Mouse (Mus musculus): Measurements from ENCODE around the gene Dnali1. TPM values are rescaled to one million over a fixed set of nuclear protein-coding genes. Genes with fewer than 3 reads are reported as not detected.

Gene Dnali1
- total RNA-seq (2021), result under 1 TPM in 1 of 2 experiments, not detected in 1; 0.30 TPM

DNA sequence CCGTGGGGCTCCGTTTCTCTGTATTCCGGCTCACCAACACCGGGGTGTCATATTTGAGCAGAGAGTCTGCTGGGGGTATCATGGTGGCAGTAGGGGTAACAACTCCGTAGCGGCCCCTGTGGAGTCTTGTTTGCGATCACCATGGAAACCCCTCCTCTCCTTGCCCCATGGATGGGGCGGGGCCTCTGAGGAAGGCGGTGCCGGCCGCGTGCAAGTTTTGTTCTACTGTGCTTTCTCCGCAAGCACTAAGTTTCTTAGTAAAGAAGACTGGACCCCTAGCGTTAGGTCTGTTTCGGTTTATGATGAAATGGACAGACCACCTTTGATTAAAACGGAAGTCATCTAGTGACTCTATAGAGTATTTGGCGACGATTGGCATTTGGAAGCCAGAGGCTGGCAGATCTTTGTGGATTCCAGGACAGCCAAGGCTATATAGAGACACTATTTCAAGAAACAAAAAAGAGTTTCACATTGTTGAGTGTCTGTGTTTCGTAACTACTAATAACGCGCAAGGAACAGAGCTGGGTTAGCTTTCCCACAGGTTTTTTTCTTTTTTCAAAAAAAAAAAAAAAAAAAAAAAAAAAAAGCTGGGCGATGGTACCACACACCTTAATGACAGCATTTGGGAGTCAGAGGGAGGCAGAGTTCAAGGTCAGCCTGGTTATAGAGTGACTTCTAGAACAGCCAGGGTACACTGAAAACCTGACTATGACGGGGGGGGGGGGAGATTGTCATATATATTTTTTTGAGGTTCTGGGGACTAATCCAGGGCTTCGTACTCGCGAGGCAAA lies at the start of gene Dnali1:
Dnali1 (minus strand) TSS at position 187 of the 791 bp plus-strand sequence.
- intact Hi-C loops (cut with DNase I), result loop anchor here (2.0 to 10.0 kb wide), 2 partner anchors 19 to 261 kb away; partner anchors contain the start of genes Meaf6 and Mtf1
- DNase-seq (ENCODE audit: low spot score in 2 of 2), result peak in 1 of 2 experiments; percentile 27

DNA sequence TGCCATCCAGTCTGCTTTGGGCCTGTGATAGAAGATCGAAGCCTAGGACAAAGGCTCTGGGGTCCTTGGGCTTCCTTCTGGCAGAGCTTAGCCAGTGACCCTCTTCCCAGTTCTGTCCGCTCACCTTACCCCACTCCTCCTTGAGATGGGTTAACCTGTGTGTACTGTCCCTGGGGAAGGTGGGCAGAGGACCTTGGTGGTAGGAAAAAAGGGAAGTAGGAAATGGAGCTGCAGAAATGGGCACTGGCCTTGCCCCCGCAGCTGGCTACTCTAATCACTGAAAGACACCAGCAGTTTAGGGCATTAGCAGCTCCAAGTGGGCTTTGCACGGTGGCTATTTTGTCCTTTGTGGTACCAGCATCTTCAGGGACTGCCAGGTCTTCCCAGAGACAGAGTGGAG lies 49.6 kb upstream of the Dnali1 start:
- DNase-seq (ENCODE audit: low spot score in 2 of 2), result no peak
- intact Hi-C loops (cut with DNase I), result no loop called here

DNA sequence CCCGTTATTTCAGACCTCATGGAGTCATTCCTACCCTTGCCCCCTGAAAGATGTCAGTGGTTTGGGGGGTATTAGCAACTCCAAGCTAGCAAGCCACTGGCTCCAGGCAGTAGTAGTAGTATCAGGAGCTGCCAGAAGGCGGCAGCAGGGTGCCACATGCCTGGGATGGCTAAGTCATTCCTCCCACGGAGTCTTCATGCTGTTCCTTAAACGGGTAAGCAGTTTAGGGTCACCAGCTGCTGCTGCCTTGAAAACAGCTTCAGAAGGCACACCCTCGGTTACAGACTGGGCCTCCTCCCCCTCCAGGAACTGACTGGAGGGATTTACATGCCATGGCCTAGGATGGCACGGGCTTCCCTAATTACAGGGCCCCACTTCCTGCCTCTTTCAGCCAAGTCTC lies 49.1 kb upstream of the Dnali1 start:
- intact Hi-C loops (cut with DNase I), result no loop called here
- peak; percentile 85 to 86 for DNase-seq (ENCODE audit: low spot score in 2 of 2)

GRCm38 (mm10) chr4:125105354-125105753 lies 39.9 kb upstream of the Dnali1 start:
- intact Hi-C loops (cut with DNase I), result no loop called here
- no peak for DNase-seq (ENCODE audit: low spot score in 2 of 2)

GRCm38 (mm10) chr4:125101334-125101733 lies 35.8 kb upstream of the Dnali1 start:
- intact Hi-C loops (cut with DNase I), result no loop called here
- DNase-seq (ENCODE audit: low spot score in 2 of 2), result no peak

DNA sequence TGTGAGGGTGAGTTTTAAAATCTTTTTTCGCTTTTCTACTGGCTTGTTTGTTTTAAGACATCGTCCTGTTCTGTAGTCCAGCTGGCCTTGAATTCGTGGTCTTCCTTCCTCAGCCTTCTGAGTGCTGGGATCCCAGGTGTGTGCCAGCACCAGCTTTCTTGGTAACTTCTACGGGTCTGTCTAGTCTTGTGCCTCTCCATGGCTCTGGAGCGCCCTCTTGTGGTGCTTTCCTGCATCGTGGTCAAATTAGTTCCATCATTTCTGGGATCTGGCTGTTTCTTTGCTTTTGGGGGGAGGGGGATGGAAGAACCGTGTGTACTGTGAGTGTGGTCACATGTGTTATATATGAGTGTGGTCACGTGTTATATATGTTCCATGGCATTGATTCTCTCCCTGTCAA lies 34.0 kb upstream of the Dnali1 start:
- intact Hi-C loops (cut with DNase I), result loop anchor here (2.0 kb wide), 1 partner anchor 157 kb away; no protein-coding TSS in a partner anchor
- DNase-seq (ENCODE audit: low spot score in 2 of 2), result peak; percentile 76 to 80

DNA sequence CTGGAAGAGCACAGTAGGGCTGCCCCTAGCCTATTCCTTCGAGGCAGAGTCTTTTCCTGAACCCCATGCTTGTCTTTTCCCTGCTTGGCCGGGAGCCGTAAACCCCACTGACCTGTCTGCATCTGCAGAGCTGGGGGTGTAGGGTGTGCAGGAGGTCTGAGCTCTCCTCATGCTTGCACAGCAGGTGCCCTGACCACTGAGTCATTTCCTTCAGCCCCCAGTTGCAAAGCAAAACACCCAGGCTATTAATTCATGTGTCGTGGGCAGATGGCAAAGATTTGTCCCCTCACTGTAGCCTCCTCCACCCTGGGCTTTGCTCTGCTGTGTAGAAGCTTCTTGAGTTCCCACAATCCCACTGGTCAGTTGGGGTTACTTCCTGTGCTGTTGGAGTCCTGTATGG lies 31.9 kb upstream of the Dnali1 start:
- intact Hi-C loops (cut with DNase I), result no loop called here
- no peak for DNase-seq (ENCODE audit: low spot score in 2 of 2)

GRCm38 (mm10) chr4:125096066-125096465 lies 30.6 kb upstream of the Dnali1 start:
- no peak for DNase-seq (ENCODE audit: low spot score in 2 of 2)
- intact Hi-C loops (cut with DNase I), result no loop called here

- intact Hi-C loops (cut with DNase I), result no loop called here
- no peak for DNase-seq (ENCODE audit: low spot score in 2 of 2)
These were observed 27.5 kb upstream of the Dnali1 start for GRCm38 (mm10) chr4:125093031-125093430.

- peak; percentile 68 to 81 for DNase-seq (ENCODE audit: low spot score in 2 of 2)
- intact Hi-C loops (cut with DNase I), result loop anchor here (2.0 kb wide), 1 partner anchor 19 kb away; the partner anchor contains the start of gene Snip1
These were observed 19.9 kb upstream of the Dnali1 start for GRCm38 (mm10) chr4:125085346-125085841.

DNA sequence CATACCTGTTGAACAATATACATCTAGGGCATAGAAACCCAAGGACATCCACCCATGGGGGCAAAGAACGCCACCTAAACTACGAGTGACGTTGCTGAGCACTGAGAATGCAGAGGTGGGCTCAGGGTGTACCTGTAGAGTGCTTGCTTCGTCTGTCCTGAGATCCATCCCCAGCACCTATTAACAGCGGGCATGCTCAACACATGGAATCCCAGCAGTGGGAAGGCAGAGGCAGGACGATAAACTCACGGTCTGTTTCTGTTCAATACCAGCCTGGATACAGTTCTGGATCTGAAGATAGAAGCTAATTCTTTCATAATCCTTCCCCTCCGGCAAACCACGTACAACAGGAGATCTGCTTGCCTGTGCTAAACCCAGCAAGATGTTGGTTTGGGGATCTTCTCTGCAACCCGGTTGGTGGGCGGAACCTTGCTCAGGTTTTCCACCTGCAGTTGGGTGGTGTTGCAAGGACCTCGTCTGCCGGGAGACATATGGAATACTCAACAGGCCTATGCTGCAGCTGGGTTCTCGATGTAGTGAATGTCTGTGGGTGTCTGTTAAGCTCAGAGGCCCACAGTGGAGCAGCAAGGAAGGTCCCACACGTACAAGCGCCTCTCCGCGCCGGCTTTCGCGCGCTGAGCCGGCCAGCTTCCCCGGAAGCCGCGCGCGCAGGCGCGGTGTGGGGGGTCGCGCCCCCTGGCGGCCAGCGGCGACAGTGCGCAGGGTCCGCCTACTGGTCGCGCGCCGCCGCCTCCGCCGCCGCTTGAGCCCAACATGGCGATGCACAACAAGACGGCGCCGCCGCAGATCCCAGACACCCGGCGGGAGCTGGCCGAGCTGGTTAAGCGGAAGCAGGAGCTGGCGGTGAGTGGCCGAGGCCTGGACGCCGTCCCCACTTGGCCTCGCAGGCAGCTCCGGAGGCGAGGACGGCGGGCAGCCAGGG lies 19.2 kb upstream of the Dnali1 start, which contains the start of gene Meaf6:
Meaf6 (plus strand) TSS at position 732 of the 943 bp plus-strand sequence.
- intact Hi-C loops (cut with DNase I), result loop anchor here (2.0 kb wide), 1 partner anchor 18 kb away; the partner anchor contains the start of gene Snip1
- peak; percentile 92 to 94 for DNase-seq (ENCODE audit: low spot score in 2 of 2)

- DNase-seq (ENCODE audit: low spot score in 2 of 2), result no peak
- intact Hi-C loops (cut with DNase I), result no loop called here
These were observed 13.2 kb upstream of the Dnali1 start for GRCm38 (mm10) chr4:125078698-125079097.

DNA sequence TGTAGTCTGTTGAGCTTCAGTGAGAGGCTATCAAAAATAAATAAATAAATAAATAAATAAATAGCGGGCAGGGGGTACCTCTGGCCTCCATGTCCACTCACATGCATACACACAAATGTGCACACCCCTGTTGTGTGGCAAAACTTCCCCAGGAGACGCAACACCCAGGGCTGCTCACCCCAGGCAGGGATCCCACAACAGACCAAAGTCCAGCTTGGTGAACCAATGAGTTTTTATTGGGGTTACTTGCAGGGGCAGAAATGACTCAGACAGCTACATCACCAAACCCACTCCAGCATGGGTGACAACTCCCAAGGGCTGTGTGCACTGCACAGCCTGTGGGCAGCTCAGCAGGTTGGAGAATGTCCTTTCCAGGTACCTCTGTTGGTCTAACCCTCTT lies 12.2 kb upstream of the Dnali1 start:
- intact Hi-C loops (cut with DNase I), result no loop called here

DNA sequence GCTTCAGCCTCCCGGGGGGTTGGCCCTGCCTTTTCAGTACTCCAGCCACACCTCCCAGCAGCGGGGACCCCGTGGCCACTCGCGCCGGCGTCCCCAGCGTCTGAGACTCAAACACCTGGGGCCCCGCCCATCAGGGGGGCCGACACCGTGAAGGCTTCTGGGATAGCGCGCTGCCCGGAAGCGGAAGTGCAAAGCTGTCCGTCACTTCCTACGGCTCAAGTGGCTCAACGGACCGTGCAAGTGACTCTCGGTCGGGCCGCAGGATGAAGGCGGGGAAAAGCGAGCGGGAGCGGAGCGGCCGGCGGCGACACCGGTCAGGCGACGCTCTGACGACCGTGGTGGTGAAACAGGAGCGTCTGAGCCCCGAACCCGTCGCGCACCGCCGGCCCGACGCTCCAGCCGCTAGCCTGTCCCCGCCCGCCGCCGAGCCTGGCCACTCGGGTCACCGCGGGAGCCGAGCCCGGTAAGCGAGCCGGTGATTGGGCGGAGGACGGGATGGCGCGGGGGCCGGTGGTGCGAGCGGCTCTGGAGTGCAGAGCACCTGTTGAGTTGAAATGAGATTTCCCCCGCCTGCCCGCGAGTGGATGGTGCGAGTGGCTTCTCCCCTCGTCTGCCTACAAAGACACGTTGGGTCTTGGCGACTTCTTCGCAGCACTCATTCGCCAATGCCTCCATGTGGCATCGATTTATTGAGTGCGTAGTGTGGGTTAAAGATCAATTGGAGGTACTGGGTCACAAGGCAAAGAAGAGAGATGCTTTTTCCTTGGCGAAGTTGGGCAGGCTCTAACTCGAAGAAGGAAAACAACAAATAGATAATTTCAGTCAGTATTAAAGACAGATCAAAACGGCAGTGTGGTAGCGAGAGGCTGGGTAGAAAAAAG lies 1.2 kb upstream of the Dnali1 start, which contains the start of gene Snip1:
Snip1 (plus strand) TSS at position 183 of the 881 bp plus-strand sequence.
- intact Hi-C loops (cut with DNase I), result loop anchor here (2.0 to 10.0 kb wide), 2 partner anchors 18 to 262 kb away; partner anchors contain the start of genes Meaf6 and Mtf1
- DNase-seq (ENCODE audit: low spot score in 2 of 2), result peak; percentile 93 to 95

More for the DNA sequence above, 12.2 kb upstream of the Dnali1 start:
- DNase-seq (ENCODE audit: low spot score in 2 of 2), result no peak

- intact Hi-C loops (cut with DNase I), result loop anchor here (10.0 kb wide), 1 partner anchor 259 kb away; the partner anchor contains the start of gene Mtf1
- no peak for DNase-seq (ENCODE audit: low spot score in 2 of 2)
These were observed 1.7 kb downstream of the Dnali1 start for GRCm38 (mm10) chr4:125063829-125064228.

- intact Hi-C loops (cut with DNase I), result loop anchor here (1.0 kb wide), 1 partner anchor 116 kb away; no protein-coding TSS in a partner anchor
- peak; percentile 34 to 38 for DNase-seq (ENCODE audit: low spot score in 2 of 2)
These were observed 6.5 kb downstream of the Dnali1 start for GRCm38 (mm10) chr4:125059025-125059424.

DNA sequence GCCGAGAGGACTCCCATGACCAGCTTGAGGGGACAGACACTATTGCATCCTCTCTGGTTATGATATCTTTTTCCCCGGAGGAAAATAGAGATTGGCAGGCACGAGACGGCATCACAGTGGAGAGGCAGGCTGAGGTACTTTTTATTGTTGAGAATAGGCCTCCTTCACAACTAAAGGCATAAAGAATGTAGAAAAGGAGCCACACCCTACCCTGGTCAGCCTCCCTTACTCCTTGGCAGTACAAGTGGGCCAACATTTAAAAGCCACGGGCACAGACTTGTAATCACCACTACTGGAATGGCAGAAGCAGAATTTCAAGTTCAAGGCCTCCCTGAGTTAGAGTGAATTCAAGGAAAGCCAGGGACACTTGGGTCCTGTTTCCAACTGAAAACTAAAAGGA lies 7.5 kb downstream of the Dnali1 start:
- no peak for DNase-seq (ENCODE audit: low spot score in 2 of 2)
- intact Hi-C loops (cut with DNase I), result no loop called here

DNA sequence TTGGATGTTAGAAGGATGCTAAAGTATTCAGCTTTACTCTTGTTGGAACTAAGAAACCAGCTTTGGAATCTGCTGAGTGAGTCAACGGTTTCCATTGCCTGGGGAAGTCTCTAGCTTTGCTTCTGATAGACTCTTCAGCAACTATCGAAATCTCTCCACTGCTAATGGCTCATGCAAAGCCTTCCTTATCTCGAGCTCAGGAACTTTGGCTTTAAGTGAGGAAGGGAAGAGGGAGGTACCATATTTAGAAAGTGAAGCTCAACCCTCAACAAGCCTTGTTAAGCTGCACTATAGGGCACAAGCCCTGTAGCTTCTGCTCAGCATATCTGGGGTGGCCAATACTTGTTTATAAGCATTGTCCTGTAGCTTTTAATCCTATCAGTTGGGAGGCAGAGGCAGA lies 8.2 kb downstream of the Dnali1 start:
- intact Hi-C loops (cut with DNase I), result no loop called here
- no peak for DNase-seq (ENCODE audit: low spot score in 2 of 2)

DNA sequence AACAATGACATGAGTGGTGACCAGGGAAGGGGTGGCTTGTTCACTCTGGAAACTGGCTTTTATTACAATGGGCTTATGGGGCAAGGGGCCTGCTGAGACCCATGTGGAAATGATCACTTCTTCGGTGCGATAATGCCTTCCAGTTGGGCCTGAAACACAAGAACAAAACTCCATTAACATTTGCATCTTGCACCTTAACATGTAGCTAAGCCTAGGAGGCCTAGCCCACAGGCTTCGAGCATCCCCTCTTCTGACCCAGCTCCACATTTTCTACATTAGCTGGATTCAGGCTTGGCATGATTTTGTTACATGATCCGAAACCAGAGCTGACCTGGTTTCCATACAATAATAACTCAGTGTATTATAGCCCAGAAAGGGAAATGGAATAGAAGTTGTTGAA lies 9.0 kb downstream of the Dnali1 start:
- intact Hi-C loops (cut with DNase I), result no loop called here
- no peak for DNase-seq (ENCODE audit: low spot score in 2 of 2)
